Comparison of ENCODE assay signal across 8 mouse cellular contexts in the genomic region with DNA sequence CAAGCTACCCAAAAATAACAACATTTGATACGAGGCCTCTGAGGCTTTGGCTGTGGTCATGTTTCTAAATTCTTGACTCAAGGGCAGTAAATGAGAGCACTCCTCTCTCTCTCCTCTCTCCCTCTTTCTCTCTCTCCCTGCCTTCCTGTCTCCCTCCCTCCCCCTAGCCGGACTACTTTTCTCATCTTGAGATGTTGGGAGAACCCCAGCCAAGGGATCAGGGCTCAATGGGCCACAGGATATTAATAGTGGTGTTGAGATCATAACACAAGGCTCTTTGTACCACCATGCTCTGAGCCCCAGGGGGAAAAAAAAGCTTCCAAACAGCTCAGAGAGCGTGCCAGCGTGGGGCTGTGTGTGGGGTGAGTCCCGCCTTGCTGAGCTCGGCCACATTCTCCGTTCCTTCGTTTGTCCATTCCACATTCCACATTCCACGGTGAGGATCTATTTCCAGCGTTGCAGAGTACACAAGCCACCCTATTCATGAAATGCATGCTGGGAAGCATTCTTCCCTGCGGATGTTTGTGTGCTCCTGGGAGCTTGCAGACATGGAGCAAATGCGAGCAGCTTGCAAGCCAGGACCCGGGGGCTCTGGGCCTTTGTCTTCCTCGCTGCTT. TPM values are rescaled to one million over a fixed set of nuclear protein-coding genes. Genes with fewer than 3 reads are reported as not detected.
A peak's percentile ranks its signal among the peaks of the same experiment; 100 is the strongest.
DNase-seq lines count a peak whose midpoint lies in the region; ATAC-seq and TF ChIP-seq lines count a peak whose summit lies in the region.

No protein-coding gene starts in this region.

- DNase-seq in testis, postnatal 14 days (ENCODE audit: low spot score) = no peak
- peak; percentile 71 for DNase-seq in forebrain, embryonic 11.5 days (ENCODE audit: low spot score)
- DNase-seq in kidney, postnatal 25 days = peak; percentile 44 to 68
- peak; percentile 61 for DNase-seq in telencephalon, adult 2 months (ENCODE audit: low read depth, low spot score)
- DNase-seq in thymus, postnatal 36 days = no peak

- H3K4me1 ChIP-seq in testis, adult 2 months (ENCODE audit: control insufficient read depth, insufficient read depth, low read length) = peaks cover 8% of the 10 kb centered on the region
- peaks cover 15% of the 10 kb centered on the region for H3K4me1 ChIP-seq in forebrain, embryonic 11.5 days (replicated peaks; ENCODE audit: control insufficient read depth, insufficient read depth, low read length)
- H3K4me1 ChIP-seq in heart, embryonic 16.5 days (ENCODE audit: control insufficient read depth, insufficient read depth, low read length) = peaks cover 47% of the 10 kb centered on the region

- peak overlapping the region; percentile 70 for H3K27ac ChIP-seq in testis, adult 2 months (ENCODE audit: control insufficient read depth, insufficient read depth, low read depth, low read length)
- peak overlapping the region; percentile 54 for H3K27ac ChIP-seq in forebrain, embryonic 11.5 days (ENCODE audit: low read depth, low read length)
- peak overlapping the region; percentile 99 for H3K27ac ChIP-seq in heart, embryonic 16.5 days (ENCODE audit: low read length)
- peak overlapping the region; percentile 90 for H3K27ac ChIP-seq in macrophage

- peak; percentile 78 for ATAC-seq in forebrain, embryonic 11.5 days (replicated peaks; ENCODE audit: low FRiP score)
- peak; percentile 77 for ATAC-seq in heart, embryonic 16.5 days (replicated peaks; ENCODE audit: extremely low read depth, insufficient read depth, low FRiP score)

- H3K4me2 ChIP-seq in forebrain, embryonic 11.5 days (ENCODE audit: low read depth, low read length, severe bottlenecking) = peak overlapping the region; percentile 27; the same call in 1 of the 2 replicates
- H3K4me2 ChIP-seq in heart, embryonic 16.5 days (ENCODE audit: low read depth, low read length) = peak overlapping the region; percentile 60

- peak overlapping the region; percentile 49 for H3K9ac ChIP-seq in forebrain, embryonic 11.5 days (ENCODE audit: low read length)
- H3K9ac ChIP-seq in heart, embryonic 16.5 days (ENCODE audit: low read length) = peak overlapping the region; percentile 73

- H3K79me2 ChIP-seq in macrophage (ENCODE audit: inconsistent target) = no peaks in the 10 kb centered on the region

- no peak for TF ChIP-seq POLR2A in testis, adult 2 months (IDR thresholded peaks at IDR 0.05; ENCODE audit: control insufficient read depth, low read depth, low read length)

- H3K9me3 ChIP-seq in forebrain, embryonic 11.5 days (ENCODE audit: control insufficient read depth, low read length) = no peaks in the 10 kb centered on the region
- H3K9me3 ChIP-seq in heart, embryonic 16.5 days (replicated peaks; ENCODE audit: control insufficient read depth, low read length) = no peaks in the 10 kb centered on the region

- TF ChIP-seq CTCF in testis, adult 2 months (IDR thresholded peaks at IDR 0.05; ENCODE audit: control insufficient read depth, insufficient read depth, insufficient replicate concordance, low read depth, low read length) = no peak

- H3K4me3 ChIP-seq in testis, adult 2 months (ENCODE audit: control insufficient read depth, low read depth, low read length) = no peak overlapping the region
- no peak overlapping the region for H3K4me3 ChIP-seq in forebrain, embryonic 11.5 days (ENCODE audit: low read depth, low read length)
- H3K4me3 ChIP-seq in heart, embryonic 16.5 days (ENCODE audit: low read length) = peak overlapping the region; percentile 30
- H3K4me3 ChIP-seq in macrophage (ENCODE audit: inconsistent target) = no peak overlapping the region

- H3K27me3 ChIP-seq in testis, adult 2 months (ENCODE audit: control insufficient read depth, insufficient read depth, low read length) = no peaks in the 10 kb centered on the region
- no peaks in the 10 kb centered on the region for H3K27me3 ChIP-seq in forebrain, embryonic 11.5 days (ENCODE audit: control insufficient read depth, insufficient read depth, low read length)
- no peaks in the 10 kb centered on the region for H3K27me3 ChIP-seq in heart, embryonic 16.5 days (ENCODE audit: control insufficient read depth, insufficient read depth, low read length)

- no peaks in the 10 kb centered on the region for H3K36me3 ChIP-seq in testis, adult 2 months (ENCODE audit: control insufficient read depth, insufficient read depth, low read length)
- H3K36me3 ChIP-seq in forebrain, embryonic 11.5 days (ENCODE audit: control insufficient read depth, insufficient read depth, low read length) = no peaks in the 10 kb centered on the region
- H3K36me3 ChIP-seq in heart, embryonic 16.5 days (ENCODE audit: control insufficient read depth, insufficient read depth) = no peaks in the 10 kb centered on the region
- no peaks in the 10 kb centered on the region for H3K36me3 ChIP-seq in macrophage (ENCODE audit: inconsistent target)

- 7% methylated on average over 14 of the region's 14 CpGs for WGBS in forebrain, embryonic 11.5 days
- WGBS in heart, embryonic 16.5 days = 6% methylated on average over 14 of the region's 14 CpGs
- WGBS in macrophage (ENCODE audit: missing documents) = 68% methylated on average over 11 of the region's 14 CpGs

RNA-seq across cellular contexts. Expression of gene Irf2bp2, which starts 27.2 kb away (rescaled TPM):
- 3.3 and 3.8 TPM in 2 replicates for polyA plus RNA-seq in testis, adult 2 months (2012; rRNA removed)
- polyA plus RNA-seq in forebrain, embryonic 11.5 days (2014; fragmentation: Nextera tagmentation; extraction: Ambion mirVana) = 4.5 and 4.6 TPM in 2 replicates
- 9.1 and 9.8 TPM in 2 replicates for polyA plus RNA-seq in heart, embryonic 16.5 days (2015; fragmentation: Nextera tagmentation; extraction: Ambion mirVana)
- 100 to 1,000 TPM in 19 of 26 experiments, 10 to 100 TPM in 6, 1 to 10 TPM in 1; 2.6 to 175 (median 132) TPM for total RNA-seq in macrophage (2018; cell fraction: chromatin; rRNA removed)
- 100 to 1,000 TPM in 12 of 26 experiments, 10 to 100 TPM in 14; 12.4 to 139 (median 98.3) TPM for total RNA-seq in macrophage (2018; cell fraction: cytosol; rRNA removed)
- total RNA-seq in macrophage (2018; cell fraction: nucleus; rRNA removed) = 100 to 1,000 TPM in 23 of 26 experiments, 10 to 100 TPM in 3; 17.9 to 251 (median 174) TPM
- polyA plus RNA-seq in macrophage (2018) = 39.1 to 68.1 TPM (median 42.7 TPM) in 3 replicates

Comparison
In these comparisons a context has a peak if more than half of its experiments do, and no peak if none do; other contexts are left out.
1. DNase-seq: peak in forebrain, embryonic 11.5 days (single experiment), kidney, postnatal 25 days (2 of 2) and telencephalon, adult 2 months (single experiment); none in testis, postnatal 14 days (single experiment) and thymus, postnatal 36 days (0 of 2).
2. Peak in every context shown above with its lines, with median percentiles within 50 percentile points of each other: H3K27ac ChIP-seq.